Mouse (Mus musculus) forebrain, postnatal 0 days (tissue): ENCODE data around the gene Agfg1. TPM values are rescaled to one million over a fixed set of nuclear protein-coding genes. Genes with fewer than 3 reads are reported as not detected.

ENCODE experiments used
- ATAC-seq: fragments of 200-750 bp; cut with Nextera tagmentation; 2 replicates; pipeline ENCODE4 v1.8.0; 2017; ENCODE audit warnings: mild to moderate bottlenecking, moderate library complexity
- DNase-seq: peaks from one replicate; pipeline ENCODE4 v3.0.0-alpha.2; 2015
- H3K27ac ChIP-seq: fragments of 300-500 bp; sonication (generic); 2 replicates; pipeline ENCODE4 v1.5.1; 2014; ENCODE audit warnings: low read depth, mild to moderate bottlenecking, antibody characterized with exemption, low read length, moderate library complexity, mixed read lengths
- H3K27me3 ChIP-seq: fragments of 300-500 bp; sonication (generic); 2 replicates; pipeline ENCODE4 v1.6.1; 2014; ENCODE audit warnings: mild to moderate bottlenecking, low read length, mixed read lengths; ENCODE audit not compliant: insufficient read depth
- H3K36me3 ChIP-seq: fragments of 300-500 bp; sonication (generic); 2 replicates; pipeline ENCODE4 v1.6.1; 2014; ENCODE audit warnings: mild to moderate bottlenecking, moderate library complexity; ENCODE audit not compliant: insufficient read depth
- H3K4me1 ChIP-seq: fragments of 300-500 bp; sonication (generic); 2 replicates; pipeline ENCODE4 v1.6.1; 2014; ENCODE audit warnings: antibody characterized with exemption; ENCODE audit not compliant: insufficient read depth
- H3K4me2 ChIP-seq: fragments of 300-500 bp; sonication (generic); 2 replicates; pipeline ENCODE4 v1.6.1; 2014; ENCODE audit warnings: low read depth, mild to moderate bottlenecking, moderate library complexity
- H3K4me3 ChIP-seq: fragments of 300-500 bp; sonication (generic); 2 replicates; pipeline ENCODE4 v1.5.1; 2014; ENCODE audit warnings: low read depth, low read length, mixed read lengths
- H3K9ac ChIP-seq: fragments of 300-500 bp; sonication (generic); 2 replicates; pipeline ENCODE4 v1.6.1; 2014; ENCODE audit warnings: mild to moderate bottlenecking
- H3K9me3 ChIP-seq: fragments of 300-500 bp; sonication (generic); 2 replicates; pipeline ENCODE4 v1.6.1; 2016; ENCODE audit warnings: low read length
- CTCF ChIP-seq: sonication (generic); IDR thresholded peaks from 2 replicates; pipeline ENCODE4 v1.5.1; 2016; ENCODE audit warnings: antibody characterized with exemption, control low read depth, low read depth
- WGBS: fragments of 180-500 bp; shearing (Covaris S2); extraction: QIAGEN DNeasy Blood & Tissue Kit; methylation state at CpG from one replicate; pipeline ENCODE4 v1.1.7; 2014; 5-methylcytosine and 5-hydroxymethylcytosine counted together
- polyA plus RNA-seq: library from polyadenylated mRNA; unstranded; fragments of >200 nt; fragmentation: Nextera tagmentation; extraction: Ambion mirVana; gene quantifications from 2 replicates; pipeline ENCODE4 v1.2.1, GENCODE M21; 2015
- total RNA-seq: library from RNA; depleted of rRNA; stranded (reverse); fragments of >200 nt; gene quantifications from 2 replicates; pipeline ENCODE4 v1.2.3, GENCODE M21; 2014

The Agfg1 gene
- total and polyA plus RNA-seq, 2 experiments from 2014 or later, result 22.2 to 114 TPM

DNA sequence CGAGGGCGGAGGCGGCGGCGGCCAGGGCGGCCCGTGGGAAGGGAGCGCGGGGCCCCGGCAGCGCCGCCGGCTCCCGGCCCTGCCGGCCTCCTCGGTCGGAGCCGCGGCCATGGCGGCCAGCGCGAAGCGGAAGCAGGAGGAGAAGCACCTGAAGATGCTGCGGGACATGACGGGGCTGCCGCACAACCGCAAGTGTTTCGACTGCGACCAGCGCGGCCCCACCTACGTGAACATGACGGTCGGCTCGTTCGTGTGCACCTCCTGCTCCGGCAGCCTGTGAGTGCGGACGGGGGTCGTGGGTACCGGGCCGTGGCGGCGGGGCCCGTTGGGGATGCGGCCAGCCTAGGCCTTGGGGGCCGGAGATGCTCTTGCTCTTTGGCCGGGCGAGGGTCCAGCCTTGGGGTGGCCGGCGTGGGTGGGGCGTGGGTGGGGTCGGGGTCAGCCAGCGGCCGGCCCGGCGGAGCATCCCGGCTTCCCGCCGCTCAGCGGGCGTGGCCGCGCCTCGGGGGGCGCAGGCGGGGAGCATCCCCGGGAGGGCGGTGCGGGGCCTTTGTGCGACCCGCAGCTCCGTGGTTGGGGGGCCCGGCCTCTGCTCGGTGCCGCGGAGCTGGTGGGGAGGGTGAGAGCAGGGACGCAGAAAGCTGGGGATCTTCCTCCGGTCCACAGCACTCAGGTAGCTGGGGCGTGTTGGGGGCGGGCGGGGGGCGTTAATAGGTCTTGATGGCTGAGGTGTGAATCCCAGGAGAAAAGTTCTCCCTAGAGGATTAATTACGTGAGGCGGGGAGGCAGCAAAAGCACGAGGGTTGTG, 535 bp downstream of the Agfg1 start:
- ATAC-seq, result peak; percentile 68

DNA sequence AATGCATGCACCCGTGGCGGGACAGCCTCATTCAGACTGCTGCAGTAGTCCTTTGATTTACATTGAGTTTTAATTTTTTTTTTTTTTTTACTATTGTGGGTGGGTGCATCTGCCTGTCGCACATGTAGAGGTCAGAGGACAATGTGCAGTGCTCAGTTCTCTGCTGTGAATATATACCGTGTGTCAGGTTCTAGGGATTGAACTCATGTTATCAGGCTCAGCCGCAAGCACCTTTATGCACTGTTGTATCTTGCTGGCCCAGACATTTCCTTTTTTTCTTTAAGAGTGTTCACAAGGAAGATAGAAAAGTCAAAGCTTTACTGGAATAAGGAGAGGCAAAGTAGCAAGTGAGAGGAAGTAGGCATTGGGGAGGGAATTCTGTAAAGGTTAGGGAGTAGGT, 16.4 kb downstream of the Agfg1 start:
- DNase-seq, result no peak

More for the DNA sequence above, 535 bp downstream of the Agfg1 start:
- H3K4me3 ChIP-seq, result peak overlapping the region; percentile 99
- peak overlapping the region; percentile 96 for H3K9ac ChIP-seq
- 1% methylated on average over 61 of the region's 86 CpGs for WGBS
- no peak for TF ChIP-seq CTCF
- H3K4me2 ChIP-seq, result peak overlapping the region; percentile 81
- peaks cover 16% of the 10 kb centered on the region for H3K4me1 ChIP-seq
- H3K9me3 ChIP-seq, result no peaks in the 10 kb centered on the region
- H3K27me3 ChIP-seq, result no peaks in the 10 kb centered on the region
- H3K36me3 ChIP-seq, result no peaks in the 10 kb centered on the region
- peak; percentile 15 for DNase-seq
- peak overlapping the region; percentile 86 for H3K27ac ChIP-seq

GRCm38 (mm10) chr1:82858236-82858635, 19.0 kb downstream of the Agfg1 start:
- no peaks in the 10 kb centered on the region for H3K9me3 ChIP-seq
- no peak overlapping the region for H3K9ac ChIP-seq
- no peak overlapping the region for H3K4me3 ChIP-seq
- ATAC-seq, result no peak
- H3K36me3 ChIP-seq, result peaks cover 17% of the 10 kb centered on the region
- H3K27ac ChIP-seq, result no peak overlapping the region
- no peaks in the 10 kb centered on the region for H3K27me3 ChIP-seq
- no peaks in the 10 kb centered on the region for H3K4me1 ChIP-seq
- H3K4me2 ChIP-seq, result no peak overlapping the region
- no peak for TF ChIP-seq CTCF
- DNase-seq, result no peak

More for the DNA sequence above, 16.4 kb downstream of the Agfg1 start:
- Histone ChIP-seq H3K4me2 (no peak overlapping the region), H3K9me3 (no peaks in the 10 kb centered on the region), H3K27ac (no peak overlapping the region), H3K36me3 (0 out of 2 replicates have a peak, but pooled peaks cover 9% of the 10 kb centered on the region), H3K9ac (no peak overlapping the region), H3K4me1 (no peaks in the 10 kb centered on the region), H3K4me3 (no peak overlapping the region), H3K27me3 (no peaks in the 10 kb centered on the region)
- 91% methylated on average over 5 of the region's 5 CpGs for WGBS
- no peak for ATAC-seq
- no peak for TF ChIP-seq CTCF

- Histone ChIP-seq H3K4me2 (no peak overlapping the region), H3K4me3 (no peak overlapping the region), H3K27me3 (no peaks in the 10 kb centered on the region), H3K9ac (no peak overlapping the region), H3K36me3 (peaks cover 17% of the 10 kb centered on the region), H3K9me3 (no peaks in the 10 kb centered on the region), H3K27ac (no peak overlapping the region), H3K4me1 (no peaks in the 10 kb centered on the region)
- ATAC-seq (no peak), DNase-seq (no peak)
- 94% methylated on average over 4 of the region's 4 CpGs for WGBS
- TF ChIP-seq CTCF, result no peak
Observed at GRCm38 (mm10) chr1:82860391-82860790, 21.1 kb downstream of the Agfg1 start.

- 84% methylated on average over 3 of the region's 3 CpGs for WGBS
- DNase-seq, result no peak
Observed at GRCm38 (mm10) chr1:82870202-82870601, 30.9 kb downstream of the Agfg1 start.

DNA sequence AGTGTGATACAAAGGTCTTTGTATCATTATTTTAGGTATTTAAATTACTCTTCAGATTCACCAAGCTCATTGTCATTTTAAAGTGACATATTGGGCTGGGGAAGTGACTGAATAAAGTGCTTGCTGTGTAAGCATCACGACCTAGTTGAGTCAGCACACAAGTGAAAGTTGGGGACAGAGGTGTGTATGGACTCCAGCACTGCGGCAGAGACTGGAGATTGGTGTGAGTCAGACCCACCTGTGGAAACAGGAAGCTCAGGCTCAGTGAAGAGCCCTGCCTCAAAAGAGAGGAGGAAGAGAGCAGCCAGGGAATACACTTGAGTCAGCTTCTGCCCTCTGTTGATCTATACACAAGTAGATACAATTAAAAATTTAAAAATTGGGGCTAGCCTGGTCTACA, 39.9 kb downstream of the Agfg1 start:
- 91% methylated on average over 2 of the region's 2 CpGs for WGBS
- no peak overlapping the region for H3K4me3 ChIP-seq
- H3K36me3 ChIP-seq, result peaks cover 34% of the 10 kb centered on the region
- DNase-seq (no peak), ATAC-seq (no peak)
- no peak overlapping the region for H3K4me2 ChIP-seq
- H3K4me1 ChIP-seq, result no peaks in the 10 kb centered on the region
- H3K9ac ChIP-seq, result no peak overlapping the region
- H3K9me3 ChIP-seq, result no peaks in the 10 kb centered on the region
- no peak for TF ChIP-seq CTCF
- H3K27ac ChIP-seq, result no peak overlapping the region
- no peaks in the 10 kb centered on the region for H3K27me3 ChIP-seq

More at GRCm38 (mm10) chr1:82870202-82870601, 30.9 kb downstream of the Agfg1 start:
- H3K4me1 ChIP-seq, result no peaks in the 10 kb centered on the region
- no peaks in the 10 kb centered on the region for H3K9me3 ChIP-seq
- H3K4me3 ChIP-seq, result no peak overlapping the region
- H3K4me2 ChIP-seq, result no peak overlapping the region
- no peak overlapping the region for H3K27ac ChIP-seq
- H3K27me3 ChIP-seq, result no peaks in the 10 kb centered on the region
- H3K36me3 ChIP-seq, result peaks cover 27% of the 10 kb centered on the region
- no peak for TF ChIP-seq CTCF
- ATAC-seq, result no peak
- H3K9ac ChIP-seq, result no peak overlapping the region

GRCm38 (mm10) chr1:82880196-82880595, 40.9 kb downstream of the Agfg1 start:
- H3K27me3 ChIP-seq, result no peaks in the 10 kb centered on the region
- peaks cover 35% of the 10 kb centered on the region for H3K36me3 ChIP-seq
- H3K9ac ChIP-seq, result no peak overlapping the region
- no peak for DNase-seq
- no peak overlapping the region for H3K27ac ChIP-seq
- no peaks in the 10 kb centered on the region for H3K9me3 ChIP-seq
- no peak for ATAC-seq
- 70% methylated on average over 8 of the region's 8 CpGs for WGBS
- no peak overlapping the region for H3K4me3 ChIP-seq
- no peak overlapping the region for H3K4me2 ChIP-seq
- no peaks in the 10 kb centered on the region for H3K4me1 ChIP-seq
- no peak for TF ChIP-seq CTCF
